Mouse (Mus musculus) ZHBTc4 (cell line): ENCODE measurements at regions not wholly inside any gene's neighbourhood (a gene's known extent, or its start where the extent isn't known, plus 50 kb on each side); places are given as distances from the start of the nearest gene placed in this dataset.

ENCODE experiments used
- DNase-seq: peaks from one replicate; pipeline ENCODE4 v3.0.0-alpha.2; 2011; ENCODE audit warnings: low read depth, low spot score

DNA sequence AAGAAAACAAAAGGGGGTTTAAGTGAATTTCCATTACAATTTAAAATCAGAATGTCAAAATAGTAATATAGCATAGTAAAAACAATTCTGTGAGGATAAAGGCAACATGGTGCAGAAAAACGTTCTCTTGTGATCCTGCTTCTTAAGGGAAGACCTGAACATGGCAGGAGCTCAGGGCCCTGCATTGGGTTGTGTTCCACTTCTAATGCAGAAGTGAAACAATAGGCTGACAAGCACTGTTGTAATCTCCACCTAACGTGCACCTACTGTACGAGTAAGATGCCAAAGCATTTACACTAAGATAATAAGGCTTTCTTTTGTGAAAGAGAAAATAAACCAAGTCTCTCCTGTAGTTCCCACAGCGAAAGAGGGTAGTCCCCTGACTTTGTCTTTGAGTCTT is 136.3 kb upstream of the Zc3h15 start:
- DNase-seq, result no peak

DNA sequence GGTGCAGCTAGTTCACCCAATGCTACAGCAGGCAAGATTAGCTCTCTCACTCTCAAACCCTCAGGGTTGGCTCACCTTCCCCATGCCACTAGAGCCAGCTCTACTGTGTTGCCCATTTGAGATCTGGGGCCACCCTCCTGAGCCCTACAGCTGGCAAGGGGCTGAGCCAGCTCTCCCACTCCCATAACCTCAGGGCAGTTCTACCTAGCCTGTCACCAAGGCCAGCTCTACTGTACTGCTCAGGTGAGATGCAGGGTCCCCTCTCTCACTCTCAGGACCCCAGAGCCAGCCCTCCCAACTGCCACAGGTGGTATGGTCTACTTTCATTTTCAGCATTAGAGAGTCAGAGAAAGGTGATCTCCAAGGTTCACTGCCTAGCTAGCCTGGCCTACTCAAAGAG is 94.8 kb upstream of the Zc3h15 start:
- no peak for DNase-seq

DNA sequence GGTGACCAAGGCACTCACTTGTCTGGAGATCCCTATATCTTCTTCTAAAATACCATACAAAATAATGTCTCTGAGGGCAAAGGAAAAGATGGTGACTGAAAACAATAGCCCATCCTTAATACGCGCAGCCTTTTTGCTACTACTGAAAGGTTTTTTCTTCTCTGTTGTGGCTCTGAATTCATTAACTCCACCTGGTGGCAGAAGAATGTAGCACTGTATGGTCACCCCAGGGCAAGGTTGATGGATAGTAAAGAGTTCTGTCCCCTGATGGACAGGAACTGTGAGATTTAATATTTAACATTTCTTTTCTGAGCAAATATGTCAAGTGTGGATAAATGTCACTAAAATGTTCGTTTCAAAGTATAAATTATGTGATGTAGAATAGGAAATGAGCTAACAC is 91.9 kb upstream of the Zc3h15 start:
- DNase-seq, result peak; percentile 11
